Mouse (Mus musculus): ENCODE results near the gene Lhpp. TPM values are rescaled to one million over a fixed set of nuclear protein-coding genes. Genes with fewer than 3 reads are reported as not detected.

The Lhpp gene
- polyA plus RNA-seq, 1 experiment from 2014 or later = 26.4 TPM

- Histone ChIP-seq H3K9ac (ENCODE audit: low read length) (no peak overlapping the region), H3K4me1 (ENCODE audit: control insufficient read depth, insufficient read depth, low read length) (peaks cover 21% of the 10 kb centered on the region), H3K36me3 (ENCODE audit: control insufficient read depth, insufficient read depth, low read length) (no peaks in the 10 kb centered on the region), H3K9me3 (ENCODE audit: control insufficient read depth, low read length) (no peaks in the 10 kb centered on the region), H3K27ac (ENCODE audit: low read depth, low read length) (no peak overlapping the region), H3K27me3 (ENCODE audit: control insufficient read depth, insufficient read depth, low read length) (peaks cover 51% of the 10 kb centered on the region), H3K4me3 (ENCODE audit: low read depth, low read length) (no peak overlapping the region), H3K4me2 (ENCODE audit: low read depth) (no peak overlapping the region)
- no peak for ATAC-seq (ENCODE audit: insufficient read depth, low FRiP score, low TSS enrichment)
- 85% methylated on average over 3 of the region's 3 CpGs for WGBS
- DNase-seq (ENCODE audit: low spot score) = no peak
Observed at GRCm38 (mm10) chr7:132595787-132596186, 14.7 kb upstream of the Lhpp start.

GRCm38 (mm10) chr7:132596557-132597250 lies 13.7 kb upstream of the Lhpp start:
- Histone ChIP-seq H3K27me3 (ENCODE audit: control insufficient read depth, insufficient read depth, low read length) (peaks cover 57% of the 10 kb centered on the region), H3K4me1 (ENCODE audit: control insufficient read depth, insufficient read depth, low read length) (peaks cover 23% of the 10 kb centered on the region), H3K4me3 (ENCODE audit: low read depth, low read length) (peak overlapping the region; percentile 39), H3K36me3 (ENCODE audit: control insufficient read depth, insufficient read depth, low read length) (no peaks in the 10 kb centered on the region), H3K4me2 (ENCODE audit: low read depth) (peak overlapping the region; percentile 83), H3K9me3 (ENCODE audit: control insufficient read depth, low read length) (no peaks in the 10 kb centered on the region), H3K9ac (ENCODE audit: low read length) (no peak overlapping the region), H3K27ac (ENCODE audit: low read depth, low read length) (no peak overlapping the region)
- no peak for DNase-seq (ENCODE audit: low spot score)
- ATAC-seq (ENCODE audit: insufficient read depth, low FRiP score, low TSS enrichment) = no peak
- 7% methylated on average over 26 of the region's 26 CpGs for WGBS

- Histone ChIP-seq H3K4me2 (ENCODE audit: low read depth) (peak overlapping the region; percentile 83), H3K4me1 (ENCODE audit: control insufficient read depth, insufficient read depth, low read length) (peaks cover 23% of the 10 kb centered on the region), H3K9ac (ENCODE audit: low read length) (peak overlapping the region; percentile 18), H3K36me3 (ENCODE audit: control insufficient read depth, insufficient read depth, low read length) (no peaks in the 10 kb centered on the region), H3K4me3 (ENCODE audit: low read depth, low read length) (peak overlapping the region; percentile 39), H3K27ac (ENCODE audit: low read depth, low read length) (no peak overlapping the region), H3K9me3 (ENCODE audit: control insufficient read depth, low read length) (no peaks in the 10 kb centered on the region), H3K27me3 (ENCODE audit: control insufficient read depth, insufficient read depth, low read length) (peaks cover 57% of the 10 kb centered on the region)
- under 1% methylated on average over 55 of the region's 60 CpGs for WGBS
- ATAC-seq (ENCODE audit: insufficient read depth, low FRiP score, low TSS enrichment) = no peak
- DNase-seq (ENCODE audit: low spot score) = peak; percentile 56
Observed at GRCm38 (mm10) chr7:132597251-132598041, 13.0 kb upstream of the Lhpp start.

DNA sequence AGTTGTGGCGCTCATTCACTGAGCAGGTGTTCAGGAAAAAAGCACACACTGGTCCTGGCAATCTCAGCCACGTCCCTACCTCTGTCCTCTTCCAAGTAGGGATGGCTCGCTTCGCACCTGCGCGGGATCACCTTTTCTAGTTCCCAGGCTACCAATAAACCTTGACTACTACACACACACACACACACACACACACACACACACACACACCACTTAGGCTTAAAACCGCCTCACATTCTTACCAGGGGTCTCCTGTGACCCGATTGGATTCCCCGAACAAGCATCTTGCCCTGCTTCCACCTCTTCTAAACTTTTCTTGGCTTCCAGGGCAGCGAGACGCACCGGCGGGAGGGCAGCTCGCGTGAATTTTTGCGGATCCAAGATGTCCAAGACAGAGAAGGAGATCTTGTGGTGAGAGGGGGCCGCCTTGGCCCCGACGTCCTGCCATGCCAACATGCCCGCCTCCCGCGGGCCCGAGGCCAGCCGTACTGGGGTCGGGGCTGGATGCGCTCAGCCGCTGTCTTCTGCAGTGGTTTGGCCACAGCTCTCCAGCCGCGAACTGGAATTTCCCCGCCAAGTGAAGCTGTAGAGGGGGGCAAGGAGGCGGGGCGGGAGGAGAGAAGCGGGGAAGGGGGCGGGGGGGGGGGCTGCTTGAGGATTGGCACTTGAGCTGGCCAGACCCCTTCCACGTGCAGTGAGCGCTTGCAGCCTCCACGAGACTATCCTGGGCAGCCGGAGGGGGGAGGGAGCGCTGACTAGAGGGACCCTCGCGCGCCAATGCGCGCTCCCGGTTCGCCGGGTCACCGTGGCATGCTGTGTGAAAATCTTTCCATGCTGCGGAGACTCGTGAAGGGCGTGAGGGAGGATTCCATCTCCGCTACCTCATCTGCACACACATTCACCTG lies 11.1 kb upstream of the Lhpp start, which contains the start of gene Nkx1-2:
TSS of gene Nkx1-2 (minus strand) at position 567 of the 905 bp plus-strand sequence.
- no peaks in the 10 kb centered on the region for H3K36me3 ChIP-seq (ENCODE audit: control insufficient read depth, insufficient read depth, low read length)
- H3K9ac ChIP-seq (ENCODE audit: low read length) = no peak within 1 kb of the TSS
- H3K27me3 ChIP-seq (ENCODE audit: control insufficient read depth, insufficient read depth, low read length) = peaks cover 61% of the 10 kb centered on the region
- peaks cover 23% of the 10 kb centered on the region for H3K4me1 ChIP-seq (ENCODE audit: control insufficient read depth, insufficient read depth, low read length)
- H3K4me2 ChIP-seq (ENCODE audit: low read depth) = peak within 1 kb of the TSS; percentile 55
- H3K4me3 ChIP-seq (ENCODE audit: low read depth, low read length) = peak within 1 kb of the TSS; percentile 31
- H3K9me3 ChIP-seq (ENCODE audit: control insufficient read depth, low read length) = no peaks in the 10 kb centered on the region
- ATAC-seq (ENCODE audit: insufficient read depth, low FRiP score, low TSS enrichment) (no peak), DNase-seq (ENCODE audit: low spot score) (peak; percentile 46)
- under 1% methylated on average over 47 of the region's 52 CpGs for WGBS
- no peak within 1 kb of the TSS for H3K27ac ChIP-seq (ENCODE audit: low read depth, low read length)

DNA sequence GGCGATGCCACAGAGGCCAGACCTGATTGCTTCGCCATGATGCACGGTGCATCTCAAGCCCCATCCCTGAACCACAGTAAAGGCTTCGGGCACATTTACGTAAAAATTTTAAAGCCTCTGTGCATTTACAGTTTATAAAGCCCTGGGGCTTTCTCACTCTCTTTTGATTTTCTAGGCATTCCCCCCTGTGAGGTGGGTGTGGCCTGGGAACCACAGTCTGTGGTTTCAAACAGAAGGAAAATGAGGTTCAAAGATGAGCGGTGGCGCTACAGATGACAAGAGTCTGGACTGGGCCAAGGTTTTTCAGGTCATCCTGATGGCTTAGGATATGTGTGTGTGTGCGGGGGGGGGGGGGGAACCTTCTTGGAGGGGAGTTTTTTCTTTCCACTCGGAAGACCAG lies 10.4 kb upstream of the Lhpp start:
- Histone ChIP-seq H3K27ac (ENCODE audit: low read depth, low read length) (no peak overlapping the region), H3K4me3 (ENCODE audit: low read depth, low read length) (peak overlapping the region; percentile 31), H3K9ac (ENCODE audit: low read length) (no peak overlapping the region), H3K4me1 (ENCODE audit: control insufficient read depth, insufficient read depth, low read length) (peaks cover 23% of the 10 kb centered on the region), H3K9me3 (ENCODE audit: control insufficient read depth, low read length) (no peaks in the 10 kb centered on the region), H3K27me3 (ENCODE audit: control insufficient read depth, insufficient read depth, low read length) (peaks cover 61% of the 10 kb centered on the region), H3K36me3 (ENCODE audit: control insufficient read depth, insufficient read depth, low read length) (no peaks in the 10 kb centered on the region), H3K4me2 (ENCODE audit: low read depth) (peak overlapping the region; percentile 55)
- WGBS = 3% methylated on average over 9 of the region's 9 CpGs
- ATAC-seq (ENCODE audit: insufficient read depth, low FRiP score, low TSS enrichment) (no peak), DNase-seq (ENCODE audit: low spot score) (no peak)

DNA sequence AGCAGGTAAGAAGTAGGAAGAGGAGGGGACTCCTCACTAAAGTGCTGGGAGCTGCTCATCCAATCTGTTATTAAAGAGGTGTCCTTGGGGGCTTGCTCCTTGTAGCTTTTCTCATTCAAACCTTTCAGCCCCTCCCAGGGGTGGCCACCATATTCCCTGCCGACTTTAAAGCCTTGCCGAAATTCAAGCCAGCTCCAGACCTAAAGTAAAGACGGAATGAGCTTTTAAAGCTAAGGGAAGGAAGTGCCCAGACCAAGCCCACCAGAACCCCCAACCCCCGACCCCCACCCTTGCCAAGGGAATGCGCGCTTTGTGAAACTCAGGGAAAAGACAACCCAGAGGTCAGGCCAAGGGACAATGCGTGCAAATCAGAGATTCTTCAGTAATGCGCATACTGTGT lies 9.5 kb upstream of the Lhpp start:
- peaks cover 58% of the 10 kb centered on the region for H3K27me3 ChIP-seq (ENCODE audit: control insufficient read depth, insufficient read depth, low read length)
- no peaks in the 10 kb centered on the region for H3K9me3 ChIP-seq (ENCODE audit: control insufficient read depth, low read length)
- no peak overlapping the region for H3K4me2 ChIP-seq (ENCODE audit: low read depth)
- H3K4me3 ChIP-seq (ENCODE audit: low read depth, low read length) = no peak overlapping the region
- WGBS = 8% methylated on average over 8 of the region's 8 CpGs
- DNase-seq (ENCODE audit: low spot score) = no peak
- no peak for ATAC-seq (ENCODE audit: insufficient read depth, low FRiP score, low TSS enrichment)
- H3K9ac ChIP-seq (ENCODE audit: low read length) = no peak overlapping the region
- H3K36me3 ChIP-seq (ENCODE audit: control insufficient read depth, insufficient read depth, low read length) = no peaks in the 10 kb centered on the region
- H3K4me1 ChIP-seq (ENCODE audit: control insufficient read depth, insufficient read depth, low read length) = peaks cover 23% of the 10 kb centered on the region
- no peak overlapping the region for H3K27ac ChIP-seq (ENCODE audit: low read depth, low read length)

- peaks cover 20% of the 10 kb centered on the region for H3K27me3 ChIP-seq (ENCODE audit: control insufficient read depth, insufficient read depth, low read length)
- H3K4me3 ChIP-seq (ENCODE audit: low read depth, low read length) = no peak overlapping the region
- ATAC-seq (ENCODE audit: insufficient read depth, low FRiP score, low TSS enrichment) = no peak
- H3K27ac ChIP-seq (ENCODE audit: low read depth, low read length) = no peak overlapping the region
- no peak overlapping the region for H3K9ac ChIP-seq (ENCODE audit: low read length)
- no peak overlapping the region for H3K4me2 ChIP-seq (ENCODE audit: low read depth)
- WGBS = 90% methylated on average over 4 of the region's 4 CpGs
- H3K9me3 ChIP-seq (ENCODE audit: control insufficient read depth, low read length) = no peaks in the 10 kb centered on the region
- H3K36me3 ChIP-seq (ENCODE audit: control insufficient read depth, insufficient read depth, low read length) = no peaks in the 10 kb centered on the region
- DNase-seq (ENCODE audit: low spot score) = no peak
- peaks cover 8% of the 10 kb centered on the region; the same call in 1 of the 2 replicates for H3K4me1 ChIP-seq (ENCODE audit: control insufficient read depth, insufficient read depth, low read length)
Observed at GRCm38 (mm10) chr7:132604720-132605119, 5.7 kb upstream of the Lhpp start.

DNA sequence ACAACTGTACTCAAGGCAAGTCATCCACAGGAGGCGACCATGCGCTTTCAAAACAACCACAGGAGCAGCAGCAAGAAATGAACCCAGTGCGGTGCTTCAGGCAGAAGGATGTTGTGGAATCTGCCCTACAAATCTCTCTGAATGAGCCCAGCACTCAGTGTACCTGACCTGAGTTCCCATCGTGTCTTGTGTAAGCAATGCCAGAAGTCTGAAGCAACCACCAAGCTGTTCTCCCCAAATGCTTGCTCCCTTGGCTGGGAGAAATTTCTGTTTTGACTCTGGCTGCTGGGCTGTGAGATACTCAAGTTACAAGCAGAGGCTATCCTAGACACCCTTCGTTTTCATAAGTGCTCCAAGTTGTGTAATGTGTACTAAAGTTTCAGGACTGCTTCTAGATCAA lies 4.7 kb upstream of the Lhpp start:
- H3K27me3 ChIP-seq (ENCODE audit: control insufficient read depth, insufficient read depth, low read length) = peaks cover 11% of the 10 kb centered on the region
- no peak overlapping the region for H3K9ac ChIP-seq (ENCODE audit: low read length)
- H3K27ac ChIP-seq (ENCODE audit: low read depth, low read length) = no peak overlapping the region
- H3K36me3 ChIP-seq (ENCODE audit: control insufficient read depth, insufficient read depth, low read length) = no peaks in the 10 kb centered on the region
- 0 out of 2 replicates have a peak, but pooled peaks cover 6% of the 10 kb centered on the region for H3K4me1 ChIP-seq (ENCODE audit: control insufficient read depth, insufficient read depth, low read length)
- H3K4me3 ChIP-seq (ENCODE audit: low read depth, low read length) = no peak overlapping the region
- WGBS = 61% methylated on average over 5 of the region's 5 CpGs
- ATAC-seq (ENCODE audit: insufficient read depth, low FRiP score, low TSS enrichment) (no peak), DNase-seq (ENCODE audit: low spot score) (no peak)
- no peaks in the 10 kb centered on the region for H3K9me3 ChIP-seq (ENCODE audit: control insufficient read depth, low read length)
- no peak overlapping the region for H3K4me2 ChIP-seq (ENCODE audit: low read depth)
